Comparison of ENCODE assay signal across 8 mouse cellular contexts in genomic region chr16:16559878-16560531, GRCm38 (mm10). TPM values are rescaled to one million over a fixed set of nuclear protein-coding genes. Genes with fewer than 3 reads are reported as not detected.
A peak's percentile ranks its signal among the peaks of the same experiment; 100 is the strongest.
DNase-seq lines count a peak whose midpoint lies in the region; ATAC-seq and TF ChIP-seq lines count a peak whose summit lies in the region.

No protein-coding gene starts in this region.

- intact Hi-C loops in heart, postnatal 14 days (cut with DNase I): no loop called here

- H3K4me3 ChIP-seq in forebrain, embryonic 13.5 days: peak overlapping the region; percentile 64
- no peak overlapping the region for H3K4me3 ChIP-seq in liver, embryonic 13.5 days (replicated peaks)

- H3K4me2 ChIP-seq in forebrain, embryonic 13.5 days: peak overlapping the region; percentile 76
- 0 out of 2 replicates have a peak overlapping the region, but pooled peaks have one; percentile 23 for H3K4me2 ChIP-seq in liver, embryonic 13.5 days

- H3K9me3 ChIP-seq in forebrain, embryonic 13.5 days (replicated peaks): no peaks in the 10 kb centered on the region
- no peaks in the 10 kb centered on the region for H3K9me3 ChIP-seq in liver, embryonic 13.5 days (replicated peaks)

- 0 out of 2 replicates have a peak, but pooled peaks have one; percentile 26 for TF ChIP-seq CTCF in brain, embryonic 14.5 days (IDR thresholded peaks at IDR 0.05; ENCODE audit: borderline replicate concordance, extremely low read depth, insufficient read depth, insufficient read length)

- peak; percentile 99 for ATAC-seq in forebrain, embryonic 13.5 days
- ATAC-seq in liver, embryonic 13.5 days (ENCODE audit: low read depth): peak; percentile 62

- peak; percentile 37; the same call in 1 of the 2 replicates for TF ChIP-seq POLR2A in brain, embryonic 14.5 days (IDR thresholded peaks at IDR 0.05; ENCODE audit: borderline replicate concordance, extremely low read depth, insufficient read depth, insufficient read length, poor library complexity, severe bottlenecking)

- under 1% methylated on average over 9 of the region's 9 CpGs for WGBS in forebrain, embryonic 13.5 days
- 14% methylated on average over 9 of the region's 9 CpGs for WGBS in large intestine, adult 2 months
- 20% methylated on average over 9 of the region's 9 CpGs for WGBS in liver, embryonic 13.5 days (ENCODE audit: insufficient replicate concordance)

- peaks cover 27% of the 10 kb centered on the region for H3K4me1 ChIP-seq in forebrain, embryonic 13.5 days
- 0 out of 2 replicates have a peak, but pooled peaks cover 3% of the 10 kb centered on the region for H3K4me1 ChIP-seq in liver, embryonic 13.5 days (replicated peaks)

- H3K36me3 ChIP-seq in forebrain, embryonic 13.5 days (ENCODE audit: poor library complexity, severe bottlenecking): no peaks in the 10 kb centered on the region
- no peaks in the 10 kb centered on the region for H3K36me3 ChIP-seq in liver, embryonic 13.5 days

- DNase-seq in 3T3-L1 (ENCODE audit: low read depth, low spot score): peak; percentile 88
- peak; percentile 99 for DNase-seq in brain, embryonic 14.5 days (ENCODE audit: low read depth)
- peak; percentile 33 to 34 for DNase-seq in heart, postnatal 14 days
- DNase-seq in large intestine, adult 2 months (ENCODE audit: low read depth, low spot score): peak; percentile 87
- DNase-seq in liver, embryonic 13.5 days: no peak
- DNase-seq in ovary, postnatal 36 days (ENCODE audit: low spot score): peak; percentile 44
- DNase-seq in thymus, postnatal 14 days: no peak

- peak overlapping the region; percentile 99 for H3K27ac ChIP-seq in forebrain, embryonic 13.5 days
- H3K27ac ChIP-seq in liver, embryonic 13.5 days: no peak overlapping the region

- H3K27me3 ChIP-seq in forebrain, embryonic 13.5 days: no peaks in the 10 kb centered on the region
- H3K27me3 ChIP-seq in liver, embryonic 13.5 days: no peaks in the 10 kb centered on the region

- H3K9ac ChIP-seq in forebrain, embryonic 13.5 days: peak overlapping the region; percentile 73
- H3K9ac ChIP-seq in liver, embryonic 13.5 days: no peak overlapping the region

RNA-seq across cellular contexts. Expression of gene Fgd4, which starts 40.3 kb away (rescaled TPM):
- 13.1 and 15.5 TPM in 2 replicates for polyA plus RNA-seq in brain, embryonic 14.5 days (2012; rRNA removed)
- polyA plus RNA-seq in forebrain, embryonic 13.5 days (2015; fragmentation: Nextera tagmentation; extraction: Ambion mirVana): 28.9 and 30.0 TPM in 2 replicates
- 10 to 100 TPM; 41.0 to 44.3 TPM for total RNA-seq in heart, postnatal 14 days (2021)
- 2.7 and 7.4 TPM in 2 replicates for polyA plus RNA-seq in large intestine, adult 2 months (2012; rRNA removed)
- polyA plus RNA-seq in liver, embryonic 13.5 days (2015; fragmentation: Nextera tagmentation; extraction: Ambion mirVana): 1.7 and 1.9 TPM in 2 replicates

Comparison
In these comparisons a context has a peak if more than half of its experiments do, and no peak if none do; other contexts are left out.
1. DNase-seq: peak in 3T3-L1 (single experiment), brain, embryonic 14.5 days (single experiment), heart, postnatal 14 days (2 of 2), large intestine, adult 2 months (single experiment) and ovary, postnatal 36 days (single experiment); none in liver, embryonic 13.5 days (single experiment) and thymus, postnatal 14 days (single experiment).